Mouse (Mus musculus) lung, embryonic 15.5 days (tissue): ENCODE data around the gene Teddm2. TPM values are rescaled to one million over a fixed set of nuclear protein-coding genes. Genes with fewer than 3 reads are reported as not detected.
"Not testable (repeated sequence)": the region's sequence is repeated elsewhere in the genome, so short reads cannot be mapped to it uniquely, and the experiment has no call there.

Experiments used
- ATAC-seq: fragments of 200-750 bp; cut with Nextera tagmentation; 2 replicates; pipeline ENCODE4 v1.8.0; 2017; ENCODE audit warnings: moderate number of reproducible peaks, borderline replicate concordance; ENCODE audit not compliant: low FRiP score, low TSS enrichment; ENCODE audit errors: extremely low read depth
- H3K27ac ChIP-seq: fragments of 300-500 bp; sonication (generic); 2 replicates; pipeline ENCODE4 v1.5.1; 2015; ENCODE audit warnings: moderate library complexity, mild to moderate bottlenecking, inconsistent platforms
- H3K27me3 ChIP-seq: fragments of 300-500 bp; sonication (generic); 2 replicates; pipeline ENCODE4 v1.6.1; 2015; ENCODE audit warnings: inconsistent platforms
- H3K36me3 ChIP-seq: fragments of 300-500 bp; sonication (generic); 2 replicates; pipeline ENCODE4 v1.6.1; 2015; ENCODE audit warnings: inconsistent platforms
- H3K4me1 ChIP-seq: fragments of 300-500 bp; sonication (generic); 2 replicates; pipeline ENCODE4 v1.6.1; 2015; ENCODE audit warnings: inconsistent platforms
- H3K4me2 ChIP-seq: fragments of 300-500 bp; sonication (generic); 2 replicates; pipeline ENCODE4 v1.6.1; 2015; ENCODE audit warnings: inconsistent platforms, mild to moderate bottlenecking, moderate library complexity
- H3K4me3 ChIP-seq: fragments of 300-500 bp; sonication (generic); 2 replicates; pipeline ENCODE4 v1.5.1; 2015; ENCODE audit warnings: mild to moderate bottlenecking, inconsistent platforms
- H3K9ac ChIP-seq: fragments of 300-500 bp; sonication (generic); 2 replicates; pipeline ENCODE4 v1.6.1; 2015; ENCODE audit warnings: inconsistent platforms
- H3K9me3 ChIP-seq: fragments of 300-500 bp; sonication (generic); 2 replicates; pipeline ENCODE4 v1.6.1; 2016; ENCODE audit warnings: inconsistent platforms
- WGBS: fragments of 180-500 bp; shearing (Covaris S2); methylation state at CpG from one replicate; pipeline ENCODE4 v1.1.7; 2015; 5-methylcytosine and 5-hydroxymethylcytosine counted together
- polyA plus RNA-seq: library from polyadenylated mRNA; unstranded; fragments of >200 nt; fragmentation: Nextera tagmentation; extraction: Ambion mirVana; gene quantifications from 2 replicates; pipeline ENCODE4 v1.2.1, GENCODE M21; 2015

The Teddm2 gene
- polyA plus RNA-seq, 1 experiment from 2014 or later = 0.41 TPM

DNA sequence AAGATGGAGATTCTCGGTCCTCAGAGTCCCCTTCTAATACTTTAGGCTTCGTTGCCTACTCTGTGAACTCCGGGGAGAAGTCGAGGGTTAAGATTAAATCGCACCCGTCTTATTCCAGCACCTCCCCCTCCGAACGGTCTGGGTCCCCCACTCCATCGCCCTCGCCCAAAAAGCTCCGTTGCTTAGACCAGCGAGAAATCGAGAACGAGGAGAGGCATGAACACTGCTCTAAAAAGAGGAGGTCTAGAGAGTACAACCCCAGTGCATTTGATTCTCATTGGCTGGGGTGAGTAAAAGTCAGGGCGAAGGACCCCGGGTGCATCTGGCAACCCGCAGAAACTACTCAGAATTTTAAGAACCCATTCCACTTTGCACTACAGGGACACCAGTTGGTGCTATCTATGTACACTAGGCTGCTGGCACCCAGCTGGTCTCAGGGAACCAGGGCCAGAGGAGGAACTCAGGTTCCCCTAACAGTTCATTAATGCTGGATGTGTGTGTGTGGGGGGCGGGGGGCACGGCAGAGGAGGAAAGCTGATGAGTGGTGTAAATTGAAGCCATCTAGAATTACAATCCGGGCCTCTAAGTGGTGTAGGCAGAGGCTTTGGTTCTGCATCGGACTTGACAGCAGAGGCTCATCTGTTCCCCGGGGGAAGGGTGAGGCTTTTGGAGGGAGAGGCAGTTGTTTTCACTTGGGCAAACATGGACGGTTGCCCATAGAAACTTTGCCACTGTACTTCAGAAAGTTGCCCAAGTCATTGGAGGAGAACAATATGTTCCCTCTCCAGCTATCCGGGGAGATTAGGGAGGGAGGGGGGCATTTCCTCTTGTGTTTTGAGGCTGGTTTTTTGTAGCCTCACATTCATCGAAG lies 1.1 kb upstream of the Teddm2 start:
- Histone ChIP-seq H3K4me2 (peak overlapping the region; percentile 76), H3K36me3 (peaks cover 34% of the 10 kb centered on the region), H3K4me1 (peaks cover 11% of the 10 kb centered on the region), H3K27me3 (no peaks in the 10 kb centered on the region), H3K4me3 (peak overlapping the region; percentile 63), H3K9me3 (no peaks in the 10 kb centered on the region), H3K9ac (peak overlapping the region; percentile 70), H3K27ac (peak overlapping the region; percentile 96)
- WGBS = 1% methylated on average over 25 of the region's 25 CpGs
- ATAC-seq = no peak

DNA sequence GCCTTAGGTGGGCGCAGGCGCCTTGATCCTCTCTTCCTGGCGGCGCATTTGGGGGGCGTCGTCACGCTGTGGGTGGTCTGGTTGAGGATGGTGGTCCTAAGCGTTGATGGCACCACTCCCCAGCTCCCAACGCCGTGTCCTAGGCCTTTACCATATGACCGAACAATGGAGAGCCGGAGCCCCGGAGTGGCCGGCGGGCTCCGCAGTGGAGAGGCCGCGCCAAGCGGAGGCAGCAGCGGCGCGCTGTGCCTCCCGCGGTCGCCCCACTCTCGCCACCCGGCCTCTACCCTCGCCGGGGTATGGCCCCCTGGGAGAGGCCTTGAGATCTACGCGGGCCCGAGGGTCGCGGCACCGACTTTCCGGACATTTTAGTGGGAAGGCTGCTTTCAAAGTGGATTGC lies 353 bp upstream of the Teddm2 start:
- peak; percentile 32 for ATAC-seq
- peak overlapping the region; percentile 70 for H3K9ac ChIP-seq
- H3K4me2 ChIP-seq = peak overlapping the region; percentile 76
- H3K27me3 ChIP-seq = no peaks in the 10 kb centered on the region
- H3K4me1 ChIP-seq = peaks cover 11% of the 10 kb centered on the region
- H3K4me3 ChIP-seq = peak overlapping the region; percentile 63
- 0% methylated on average over 29 of the region's 36 CpGs for WGBS
- peak overlapping the region; percentile 96 for H3K27ac ChIP-seq
- no peaks in the 10 kb centered on the region for H3K9me3 ChIP-seq
- peaks cover 29% of the 10 kb centered on the region for H3K36me3 ChIP-seq

DNA sequence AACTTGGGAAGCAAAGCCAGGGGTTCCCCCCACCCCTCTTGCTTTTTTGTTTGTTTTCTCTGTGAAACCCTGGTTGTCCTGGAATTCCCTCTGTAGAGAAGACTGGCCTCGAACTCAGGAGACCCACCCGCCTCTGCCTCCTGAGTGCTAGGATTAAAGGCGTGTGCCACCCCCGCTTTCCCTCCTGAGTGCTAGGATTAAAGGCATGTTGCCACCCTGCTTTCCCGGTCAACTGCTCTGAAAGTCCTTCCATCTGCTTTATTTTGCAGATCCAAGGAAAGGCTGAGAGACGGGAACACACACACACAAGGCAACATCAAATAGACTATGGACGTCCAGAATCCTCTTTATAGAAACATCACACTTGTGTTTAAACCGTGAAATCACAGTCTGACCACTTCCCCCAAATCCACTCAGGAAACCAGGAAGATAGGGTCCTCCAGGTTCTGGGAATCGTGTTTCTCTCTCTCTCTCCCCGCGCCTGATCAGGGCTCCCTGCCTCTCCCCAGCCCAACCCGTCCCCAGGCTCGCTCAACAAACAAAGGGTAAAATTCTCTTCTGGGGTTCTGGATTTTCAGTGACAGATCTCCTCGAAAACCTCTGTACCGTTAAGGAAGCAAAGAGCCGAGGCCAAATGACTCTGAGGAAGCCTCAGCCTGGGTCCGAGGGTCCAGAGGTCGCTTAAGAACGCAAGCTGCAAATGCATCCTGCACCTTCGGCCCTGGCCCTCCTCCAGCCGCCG lies 868 bp downstream of the Teddm2 start:
- peak overlapping the region; percentile 76 for H3K4me2 ChIP-seq
- 21% methylated on average over 22 of the region's 22 CpGs for WGBS
- peak; percentile 27 for ATAC-seq
- H3K4me3 ChIP-seq = peak overlapping the region; percentile 63
- peak overlapping the region; percentile 96 for H3K27ac ChIP-seq
- H3K9me3 ChIP-seq = no peaks in the 10 kb centered on the region
- peaks cover 17% of the 10 kb centered on the region for H3K36me3 ChIP-seq
- H3K27me3 ChIP-seq = peaks cover 2% of the 10 kb centered on the region; the same call in 1 of the 2 replicates
- peak overlapping the region; percentile 46 for H3K9ac ChIP-seq
- H3K4me1 ChIP-seq = peaks cover 17% of the 10 kb centered on the region

DNA sequence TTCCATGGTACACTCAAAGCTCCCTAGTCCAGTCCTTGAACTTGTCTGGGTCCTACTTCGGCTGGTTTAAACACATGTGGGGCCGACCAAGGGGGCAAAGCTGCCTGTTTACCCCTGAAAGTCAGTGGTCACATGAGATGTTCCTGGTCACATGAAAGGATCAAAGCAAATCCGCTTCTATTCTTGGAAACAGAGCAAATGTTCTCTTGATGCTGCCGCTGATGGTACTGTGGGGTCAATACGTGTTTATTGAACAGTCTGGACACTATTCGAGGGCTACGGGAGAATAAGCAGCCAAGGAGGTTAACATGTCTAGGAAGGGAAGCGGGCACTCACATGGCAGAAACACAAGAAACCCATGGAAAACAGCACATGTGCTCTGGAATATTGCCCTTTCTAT lies 2.8 kb downstream of the Teddm2 start:
- H3K36me3 ChIP-seq = no peaks in the 10 kb centered on the region
- no peak overlapping the region for H3K9ac ChIP-seq
- H3K27ac ChIP-seq = no peak overlapping the region
- H3K9me3 ChIP-seq = no peaks in the 10 kb centered on the region
- no peak overlapping the region for H3K4me3 ChIP-seq
- WGBS = 72% methylated on average over 8 of the region's 8 CpGs
- no peak for ATAC-seq
- no peak overlapping the region for H3K4me2 ChIP-seq
- peaks cover 8% of the 10 kb centered on the region; the same call in 1 of the 2 replicates for H3K27me3 ChIP-seq
- H3K4me1 ChIP-seq = peaks cover 18% of the 10 kb centered on the region

DNA sequence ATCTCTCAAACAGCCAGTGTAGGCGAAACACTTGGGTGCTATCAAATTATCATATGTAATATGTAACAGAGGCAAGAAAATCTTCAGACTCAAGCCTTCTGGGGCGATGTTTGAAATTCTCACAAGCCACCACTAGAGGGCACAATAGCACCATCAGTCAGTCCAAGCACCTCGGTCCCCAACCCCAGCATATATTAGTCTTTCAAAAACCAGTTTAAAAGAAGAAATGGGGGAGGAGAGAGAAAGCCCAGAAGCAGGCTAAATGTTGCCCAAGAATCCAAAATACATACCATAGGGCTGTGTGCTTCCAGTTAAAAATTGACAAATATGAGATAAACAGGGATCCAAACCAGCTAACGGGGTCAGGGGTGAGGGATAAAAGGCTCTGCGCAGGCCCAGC lies 5.0 kb downstream of the Teddm2 start:
- H3K27me3 ChIP-seq = peaks cover 8% of the 10 kb centered on the region; the same call in 1 of the 2 replicates
- no peak for ATAC-seq
- H3K4me2 ChIP-seq = no peak overlapping the region
- peaks cover 7% of the 10 kb centered on the region for H3K4me1 ChIP-seq
- 32% methylated on average over 5 of the region's 5 CpGs for WGBS
- no peaks in the 10 kb centered on the region for H3K9me3 ChIP-seq
- no peak overlapping the region for H3K9ac ChIP-seq
- no peaks in the 10 kb centered on the region for H3K36me3 ChIP-seq
- H3K27ac ChIP-seq = no peak overlapping the region
- H3K4me3 ChIP-seq = no peak overlapping the region

DNA sequence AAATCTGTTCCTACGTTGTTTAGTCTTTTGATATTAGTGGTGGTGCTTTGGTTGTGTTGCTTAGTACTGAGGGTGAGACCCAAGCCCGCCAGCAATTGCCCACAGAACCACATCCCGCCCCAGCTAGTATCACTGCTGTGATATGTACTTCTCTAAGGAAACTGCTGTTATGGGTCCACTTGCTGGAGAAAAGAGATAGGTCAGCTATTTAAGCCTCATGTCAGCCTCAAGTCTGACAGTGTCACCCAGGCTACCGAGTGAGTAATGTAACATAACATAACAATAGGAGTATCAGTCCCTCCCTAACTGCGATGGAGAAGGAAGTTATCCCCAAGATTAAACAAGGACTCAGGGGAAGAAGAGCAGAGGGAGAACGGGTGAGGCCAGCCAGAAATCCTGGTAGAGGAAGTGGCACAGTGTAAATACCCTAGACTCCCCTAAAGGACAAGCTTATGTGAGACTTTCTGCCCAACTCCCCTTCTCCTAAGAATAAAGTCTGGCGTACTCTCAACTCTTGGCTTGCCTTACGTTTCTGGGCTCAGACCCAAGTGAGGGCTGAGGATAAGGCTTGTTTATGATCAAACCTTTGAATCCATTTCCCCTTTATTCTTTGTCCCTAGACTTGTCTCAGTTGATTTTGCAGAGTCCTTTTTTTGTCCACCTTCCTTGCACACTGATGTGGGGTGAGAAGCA lies 5.7 kb downstream of the Teddm2 start:
- no peak for ATAC-seq
- Histone ChIP-seq H3K4me3 (no peak overlapping the region), H3K4me1 (peaks cover 7% of the 10 kb centered on the region), H3K4me2 (no peak overlapping the region), H3K27me3 (peaks cover 8% of the 10 kb centered on the region; the same call in 1 of the 2 replicates), H3K36me3 (no peaks in the 10 kb centered on the region), H3K27ac (no peak overlapping the region), H3K9me3 (no peaks in the 10 kb centered on the region), H3K9ac (no peak overlapping the region)
- 47% methylated on average over 8 of the region's 8 CpGs for WGBS

DNA sequence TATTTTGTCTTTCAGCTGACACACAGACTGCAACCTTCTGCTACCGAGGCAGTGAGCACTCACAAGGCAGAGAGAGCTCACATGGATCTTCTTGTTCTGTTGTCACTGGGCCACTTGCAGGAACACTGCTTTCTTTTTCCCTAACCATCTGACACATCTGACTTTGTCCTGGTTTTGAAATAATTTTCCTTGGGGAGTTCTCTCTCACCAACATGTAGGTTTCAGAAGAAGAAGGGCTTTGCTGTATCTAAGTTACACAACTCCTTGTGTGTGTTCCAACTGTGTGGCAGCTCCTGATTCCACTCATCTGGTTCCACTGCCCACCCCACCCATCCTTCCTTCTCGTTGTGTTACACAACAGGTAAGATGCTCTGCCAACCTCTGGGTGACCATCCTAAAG lies 6.3 kb downstream of the Teddm2 start:
- no peaks in the 10 kb centered on the region for H3K36me3 ChIP-seq
- no peaks in the 10 kb centered on the region for H3K9me3 ChIP-seq
- H3K9ac ChIP-seq = no peak overlapping the region
- H3K27me3 ChIP-seq = peaks cover 8% of the 10 kb centered on the region; the same call in 1 of the 2 replicates
- WGBS = 48% methylated on average over 2 of the region's 2 CpGs
- no peak for ATAC-seq
- H3K4me2 ChIP-seq = no peak overlapping the region
- H3K27ac ChIP-seq = no peak overlapping the region
- no peak overlapping the region for H3K4me3 ChIP-seq
- peaks cover 7% of the 10 kb centered on the region for H3K4me1 ChIP-seq

DNA sequence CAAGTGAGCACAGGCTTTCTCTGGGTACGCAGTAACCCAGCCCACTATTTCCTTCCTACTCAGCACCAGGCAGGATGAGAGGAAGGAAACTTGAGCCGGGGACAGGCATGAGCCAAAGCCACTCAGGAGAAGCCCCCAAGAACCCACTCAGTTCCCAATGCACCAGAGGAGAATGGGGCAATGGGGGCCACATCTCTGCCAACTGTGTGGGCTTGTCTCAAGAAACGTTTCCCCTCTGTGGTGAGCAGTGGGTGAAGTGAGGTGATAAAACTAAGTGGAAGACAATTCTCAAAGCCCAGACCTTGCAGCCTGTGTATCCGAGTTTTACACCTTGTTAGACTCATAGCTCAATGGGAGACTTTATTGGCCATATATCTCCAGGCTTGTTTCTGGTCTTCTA lies 8.6 kb downstream of the Teddm2 start, which contains the start of gene Teddm1a:
TSS of gene Teddm1a (plus strand) at position 301 of the 400 bp plus-strand sequence.
- ATAC-seq = no peak
- Histone ChIP-seq H3K4me1 (peaks cover 7% of the 10 kb centered on the region), H3K4me2 (no peak within 1 kb of the TSS), H3K27me3 (peaks cover 8% of the 10 kb centered on the region; the same call in 1 of the 2 replicates), H3K9ac (no peak within 1 kb of the TSS), H3K27ac (no peak within 1 kb of the TSS), H3K4me3 (no peak within 1 kb of the TSS), H3K9me3 (no peaks in the 10 kb centered on the region), H3K36me3 (no peaks in the 10 kb centered on the region)
- 59% methylated on average over 4 of the region's 4 CpGs for WGBS

DNA sequence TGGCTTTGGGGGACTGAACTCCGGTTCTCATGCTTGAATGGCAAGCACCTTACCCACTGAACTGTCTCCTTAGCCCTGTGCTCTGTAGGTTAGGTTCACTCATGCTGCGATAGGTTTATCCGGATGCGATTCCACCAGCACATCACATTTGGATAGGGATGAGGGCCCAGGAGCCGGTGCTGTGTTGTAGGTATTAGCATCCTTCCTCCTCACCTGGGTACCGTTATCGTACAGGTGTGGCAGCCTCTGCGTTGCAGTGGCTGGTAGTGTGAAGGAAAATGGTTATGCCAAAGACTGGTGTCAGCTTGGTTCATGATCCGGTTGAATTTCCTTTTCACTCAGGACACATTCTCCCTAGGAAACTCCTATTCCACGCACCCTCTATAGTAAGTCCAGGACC lies 9.9 kb downstream of the Teddm2 start:
- Histone ChIP-seq H3K4me1 (peaks cover 7% of the 10 kb centered on the region), H3K9ac (no peak overlapping the region), H3K4me2 (no peak overlapping the region), H3K27me3 (peaks cover 8% of the 10 kb centered on the region; the same call in 1 of the 2 replicates), H3K27ac (no peak overlapping the region), H3K4me3 (no peak overlapping the region), H3K9me3 (no peaks in the 10 kb centered on the region), H3K36me3 (no peaks in the 10 kb centered on the region)
- WGBS = 92% methylated on average over 10 of the region's 10 CpGs
- ATAC-seq = no peak

DNA sequence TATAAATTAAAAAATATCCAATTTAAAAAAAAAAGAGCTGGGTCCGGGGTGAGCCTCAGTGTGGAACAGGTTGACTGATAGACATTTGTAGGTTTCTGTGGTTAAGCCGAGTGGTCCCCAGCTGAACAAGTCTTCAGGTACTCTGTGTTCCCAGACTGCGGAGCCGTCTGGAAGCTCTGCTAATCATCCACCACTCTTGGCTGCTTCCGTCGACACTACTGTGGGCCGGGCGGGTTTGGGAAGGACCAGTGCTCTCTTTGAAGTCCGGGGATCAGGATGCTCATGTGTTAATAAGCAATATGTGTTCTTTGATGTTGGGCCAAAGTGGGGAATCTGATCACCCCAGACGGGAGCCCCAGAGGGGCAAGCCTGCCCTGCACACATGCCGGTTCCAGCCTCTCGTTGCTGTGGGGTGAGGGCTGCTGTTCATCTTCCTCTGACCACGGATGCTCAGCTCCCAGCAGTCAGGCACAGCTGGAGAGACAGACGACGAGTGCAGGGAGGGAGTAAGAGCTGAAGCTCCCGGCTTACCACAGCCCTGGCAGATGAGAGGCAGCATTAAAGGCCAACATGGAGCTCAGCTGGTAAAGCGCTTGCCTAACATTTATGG lies 13.9 kb downstream of the Teddm2 start:
- Histone ChIP-seq H3K27ac (no peak overlapping the region), H3K27me3 (no peaks in the 10 kb centered on the region), H3K9me3 (no peaks in the 10 kb centered on the region), H3K9ac (no peak overlapping the region), H3K4me2 (no peak overlapping the region), H3K36me3 (no peaks in the 10 kb centered on the region), H3K4me3 (no peak overlapping the region), H3K4me1 (no peaks in the 10 kb centered on the region)
- ATAC-seq = no peak
- WGBS = 21% methylated on average over 17 of the region's 17 CpGs

DNA sequence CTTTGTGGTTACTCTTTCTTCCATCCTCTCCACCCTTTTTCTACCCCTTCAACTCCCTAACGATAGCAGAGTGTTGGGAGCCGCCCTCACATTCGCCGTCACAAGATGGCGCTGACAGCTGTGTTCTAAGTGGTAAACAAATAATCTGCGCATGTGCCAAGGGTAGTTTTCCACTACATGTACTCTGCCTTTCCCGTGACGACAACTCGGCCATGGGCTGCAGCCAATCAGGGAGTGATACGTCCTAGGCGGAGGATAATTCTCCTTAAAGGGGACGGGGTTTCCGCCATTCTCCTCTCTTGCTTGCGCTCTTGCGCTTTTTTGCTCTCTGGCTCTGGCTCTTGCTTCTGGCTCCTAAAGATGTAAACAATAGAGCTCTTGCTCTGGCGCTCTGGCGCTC lies 19.6 kb downstream of the Teddm2 start:
- not testable (repeated sequence) for H3K9ac ChIP-seq, ATAC-seq, H3K36me3 ChIP-seq, H3K4me2 ChIP-seq, H3K27me3 ChIP-seq, H3K27ac ChIP-seq, H3K9me3 ChIP-seq, H3K4me3 ChIP-seq, H3K4me1 ChIP-seq
- WGBS = 94% methylated on average over 17 of the region's 17 CpGs
